Mouse (Mus musculus) midbrain, embryonic 11.5 days (tissue): ENCODE data around the gene Socs2. TPM values are rescaled to one million over a fixed set of nuclear protein-coding genes. Genes with fewer than 3 reads are reported as not detected.
A peak's percentile ranks its signal among the peaks of the same experiment; 100 is the strongest.

Source experiments
- ATAC-seq: fragments of 200-750 bp; cut with Nextera tagmentation; 2 replicates; pipeline ENCODE4 v1.8.0; 2017; ENCODE audit warnings: moderate TSS enrichment, moderate library complexity; ENCODE audit not compliant: low FRiP score
- DNase-seq: peaks from one replicate; pipeline ENCODE4 v3.0.0; 2015; ENCODE audit warnings: low spot score; ENCODE audit errors: missing footprints
- H3K27ac ChIP-seq: fragments of 300-500 bp; sonication (generic); 2 replicates; pipeline ENCODE4 v1.5.1; 2014; ENCODE audit warnings: low read depth, low read length
- H3K27me3 ChIP-seq: fragments of 300-500 bp; sonication (generic); 2 replicates; pipeline ENCODE4 v1.6.1; 2014; ENCODE audit warnings: mild to moderate bottlenecking, low read length, moderate library complexity, mixed read lengths; ENCODE audit not compliant: control insufficient read depth, insufficient read depth
- H3K36me3 ChIP-seq: fragments of 300-500 bp; sonication (generic); 2 replicates; pipeline ENCODE4 v1.6.1; 2014; ENCODE audit warnings: mild to moderate bottlenecking, low read length, moderate library complexity, mixed read lengths; ENCODE audit not compliant: control insufficient read depth, insufficient read depth
- H3K4me1 ChIP-seq: fragments of 300-500 bp; sonication (generic); 2 replicates; pipeline ENCODE4 v1.6.1; 2014; ENCODE audit warnings: low read length; ENCODE audit not compliant: control insufficient read depth, insufficient read depth
- H3K4me2 ChIP-seq: fragments of 300-500 bp; sonication (generic); 2 replicates; pipeline ENCODE4 v1.6.1; 2014; ENCODE audit warnings: mild to moderate bottlenecking, moderate library complexity
- H3K4me3 ChIP-seq: fragments of 300-500 bp; sonication (generic); 2 replicates; pipeline ENCODE4 v1.5.1; 2014; ENCODE audit warnings: low read depth, low read length
- H3K9ac ChIP-seq: fragments of 300-500 bp; sonication (generic); 2 replicates; pipeline ENCODE4 v1.6.1; 2014; ENCODE audit warnings: low read length
- H3K9me3 ChIP-seq: fragments of 300-500 bp; sonication (generic); 2 replicates; pipeline ENCODE4 v1.6.1; 2016; ENCODE audit warnings: low read length; ENCODE audit not compliant: control insufficient read depth
- WGBS: fragments of 180-500 bp; shearing (Covaris S2); extraction: QIAGEN DNeasy Blood & Tissue Kit; methylation state at CpG from one replicate; pipeline ENCODE4 v1.1.7; 2014; 5-methylcytosine and 5-hydroxymethylcytosine counted together
- polyA plus RNA-seq: library from polyadenylated mRNA; unstranded; fragments of >200 nt; fragmentation: Nextera tagmentation; extraction: Ambion mirVana; gene quantifications from 2 replicates; pipeline ENCODE4 v1.2.1, GENCODE M21; 2014

The Socs2 gene
- polyA plus RNA-seq, 1 experiment from 2014 or later, result 28.8 TPM

DNA sequence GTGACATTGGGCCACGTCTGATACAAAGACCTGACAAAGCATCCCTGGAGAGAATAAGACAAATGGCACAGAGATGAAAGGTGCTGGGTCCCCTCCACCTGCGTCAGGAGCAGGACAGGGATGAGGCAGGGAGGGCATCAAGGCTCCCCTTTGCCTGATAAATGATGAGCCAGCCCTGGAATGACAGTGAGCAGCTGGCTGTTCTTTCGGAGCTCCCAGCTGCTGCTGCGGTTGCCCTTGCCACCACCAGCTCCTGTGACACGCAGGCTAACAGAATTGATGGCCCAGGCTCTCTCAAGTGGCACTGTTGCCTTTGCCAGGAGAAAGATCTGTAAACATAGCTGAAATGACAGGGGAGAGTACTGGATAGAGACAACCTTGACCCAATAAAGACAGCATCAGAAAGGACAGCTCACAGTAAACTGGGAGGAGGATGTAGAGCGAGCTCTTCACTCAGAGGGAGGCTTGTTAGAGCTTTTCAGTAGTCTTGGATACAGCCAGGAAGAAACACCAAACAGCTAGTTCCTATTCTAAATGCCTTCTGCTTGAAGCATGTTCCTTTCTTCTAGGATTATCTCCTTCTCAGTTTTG lies 61.2 kb downstream of the Socs2 start:
- ATAC-seq (no peak), DNase-seq (no peak)
- Histone ChIP-seq H3K4me3 (no peak overlapping the region), H3K4me1 (no peaks in the 10 kb centered on the region), H3K9me3 (no peaks in the 10 kb centered on the region), H3K27me3 (no peaks in the 10 kb centered on the region), H3K27ac (no peak overlapping the region), H3K9ac (no peak overlapping the region), H3K4me2 (no peak overlapping the region), H3K36me3 (no peaks in the 10 kb centered on the region)
- WGBS, result 45% methylated on average over 6 of the region's 6 CpGs

DNA sequence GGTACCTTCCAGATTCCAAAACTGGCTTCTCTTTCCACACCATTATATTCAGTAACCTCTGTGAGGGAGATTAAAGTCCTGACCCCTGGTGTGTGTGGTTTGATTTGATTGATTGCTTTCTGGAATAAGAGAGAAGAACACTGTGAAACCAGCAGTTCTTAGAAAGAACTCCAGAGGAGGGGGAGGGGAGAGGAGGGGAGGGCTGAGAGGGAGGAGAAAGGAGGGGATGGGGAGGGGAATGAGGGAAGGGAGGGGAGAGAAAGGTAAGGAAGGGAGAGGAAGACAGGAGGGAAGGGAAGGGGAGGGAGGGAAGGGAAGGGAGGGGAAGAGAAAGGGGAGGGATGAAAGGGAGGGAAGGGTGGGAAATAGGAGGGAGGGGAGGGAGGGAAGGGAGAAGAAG lies 62.3 kb downstream of the Socs2 start:
- no peak for ATAC-seq
- Histone ChIP-seq H3K27ac (no peak overlapping the region), H3K4me3 (no peak overlapping the region), H3K27me3 (no peaks in the 10 kb centered on the region), H3K9me3 (no peaks in the 10 kb centered on the region), H3K36me3 (no peaks in the 10 kb centered on the region), H3K9ac (no peak overlapping the region), H3K4me2 (no peak overlapping the region), H3K4me1 (no peaks in the 10 kb centered on the region)
- no peak for DNase-seq

DNA sequence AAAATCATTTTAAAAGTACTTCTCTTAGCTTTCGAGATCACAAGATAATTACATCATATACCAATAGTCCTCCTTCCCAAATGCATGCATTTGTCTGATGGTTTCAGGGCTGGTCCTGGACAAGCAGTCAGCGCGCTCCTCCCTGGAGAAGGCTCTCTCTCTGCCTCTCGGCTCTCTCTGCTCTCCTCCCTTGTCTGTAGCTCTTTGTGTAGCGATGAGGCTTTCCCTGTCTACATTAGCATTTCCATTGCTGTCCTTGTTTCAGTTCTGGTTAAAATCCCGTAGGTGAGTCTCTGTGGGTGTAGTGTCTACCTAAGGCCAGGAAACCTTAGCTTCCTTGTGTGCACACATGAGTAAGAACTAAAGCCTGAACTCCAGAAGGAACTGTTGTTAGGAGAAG lies 62.9 kb downstream of the Socs2 start:
- H3K9ac ChIP-seq, result no peak overlapping the region
- H3K27ac ChIP-seq, result no peak overlapping the region
- DNase-seq (no peak), ATAC-seq (no peak)
- no peaks in the 10 kb centered on the region for H3K36me3 ChIP-seq
- 69% methylated on average over 6 of the region's 6 CpGs for WGBS
- no peaks in the 10 kb centered on the region for H3K9me3 ChIP-seq
- no peaks in the 10 kb centered on the region for H3K27me3 ChIP-seq
- H3K4me2 ChIP-seq, result no peak overlapping the region
- H3K4me3 ChIP-seq, result no peak overlapping the region
- H3K4me1 ChIP-seq, result no peaks in the 10 kb centered on the region

- Histone ChIP-seq H3K9ac (no peak overlapping the region), H3K27me3 (no peaks in the 10 kb centered on the region), H3K36me3 (no peaks in the 10 kb centered on the region), H3K4me3 (no peak overlapping the region), H3K4me1 (no peaks in the 10 kb centered on the region), H3K4me2 (no peak overlapping the region), H3K9me3 (no peaks in the 10 kb centered on the region), H3K27ac (no peak overlapping the region)
- no peak for DNase-seq
- no peak for ATAC-seq
- 89% methylated on average over 3 of the region's 3 CpGs for WGBS
Observed at GRCm38 (mm10) chr10:95348457-95348856, 68.5 kb downstream of the Socs2 start.

GRCm38 (mm10) chr10:95347776-95348175 lies 69.2 kb downstream of the Socs2 start:
- Histone ChIP-seq H3K4me3 (no peak overlapping the region), H3K27ac (no peak overlapping the region), H3K36me3 (no peaks in the 10 kb centered on the region), H3K27me3 (no peaks in the 10 kb centered on the region), H3K9ac (no peak overlapping the region), H3K4me1 (no peaks in the 10 kb centered on the region), H3K9me3 (no peaks in the 10 kb centered on the region), H3K4me2 (no peak overlapping the region)
- DNase-seq (no peak), ATAC-seq (no peak)
- WGBS, result 95% methylated on average over 3 of the region's 3 CpGs

DNA sequence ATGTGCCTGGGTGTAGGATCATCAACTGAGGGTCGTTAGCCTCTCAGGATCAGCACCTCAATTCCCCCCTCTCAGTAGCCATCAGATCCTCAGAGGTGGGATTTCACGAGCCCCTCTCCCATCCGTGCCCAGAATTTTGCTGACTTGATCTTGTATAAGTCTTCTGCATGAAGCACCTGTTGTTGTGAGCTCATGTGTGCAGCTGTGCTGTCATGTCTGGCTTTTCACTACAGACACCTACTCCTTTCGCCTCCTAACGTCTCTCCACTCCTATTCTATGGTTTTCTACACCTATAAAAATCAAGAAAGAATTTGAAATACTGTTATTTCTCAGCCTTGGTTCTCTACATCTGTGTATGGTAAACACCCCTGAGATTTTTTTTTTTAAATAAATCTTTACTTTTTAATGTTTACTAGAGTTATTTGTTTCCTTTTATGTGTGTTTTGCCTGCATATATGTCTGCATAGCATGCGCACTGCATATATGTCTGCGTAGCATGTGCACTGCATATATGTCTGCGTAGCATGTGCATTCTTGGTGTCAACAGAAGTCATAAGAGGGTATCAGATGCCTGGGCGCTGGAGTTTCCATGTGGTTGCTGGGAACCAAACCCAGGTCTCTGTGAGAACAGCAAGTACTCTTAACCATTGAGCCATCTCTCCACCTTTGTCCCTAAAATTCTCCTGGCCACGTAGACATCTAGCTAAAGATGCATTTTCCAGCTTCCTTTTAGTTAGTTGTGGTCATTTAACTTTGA lies 74.0 kb downstream of the Socs2 start:
- H3K27me3 ChIP-seq, result no peaks in the 10 kb centered on the region
- ATAC-seq, result no peak
- H3K36me3 ChIP-seq, result no peaks in the 10 kb centered on the region
- no peaks in the 10 kb centered on the region for H3K9me3 ChIP-seq
- no peak overlapping the region for H3K4me2 ChIP-seq
- 88% methylated on average over 10 of the region's 10 CpGs for WGBS
- H3K9ac ChIP-seq, result no peak overlapping the region
- peak; percentile 66 for DNase-seq
- no peaks in the 10 kb centered on the region for H3K4me1 ChIP-seq
- no peak overlapping the region for H3K27ac ChIP-seq
- H3K4me3 ChIP-seq, result no peak overlapping the region

DNA sequence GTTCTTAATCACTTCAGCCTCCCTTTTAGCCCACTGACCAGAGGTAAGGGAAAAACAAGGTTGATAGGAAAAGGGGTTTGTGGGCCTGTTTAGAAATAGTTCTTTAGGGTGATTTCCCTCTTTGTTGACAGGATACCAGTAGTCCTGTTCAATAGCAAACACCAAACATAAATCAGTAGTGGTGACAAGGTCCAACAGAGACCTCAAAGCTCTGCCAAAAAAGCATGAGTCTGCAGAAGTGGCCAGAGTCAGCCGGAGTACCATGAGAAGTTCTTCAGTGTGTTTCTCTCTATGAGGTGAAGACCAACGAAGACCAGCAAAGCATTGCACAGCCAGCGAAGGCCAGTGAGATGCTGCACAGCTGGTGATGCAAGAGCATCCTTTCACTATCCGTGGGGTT lies 76.3 kb downstream of the Socs2 start:
- ATAC-seq, result no peak
- H3K4me2 ChIP-seq, result no peak overlapping the region
- H3K27me3 ChIP-seq, result no peaks in the 10 kb centered on the region
- no peak for DNase-seq
- WGBS, result 92% methylated on average over 4 of the region's 4 CpGs
- no peak overlapping the region for H3K9ac ChIP-seq
- H3K36me3 ChIP-seq, result no peaks in the 10 kb centered on the region
- H3K4me3 ChIP-seq, result no peak overlapping the region
- H3K4me1 ChIP-seq, result peaks cover 3% of the 10 kb centered on the region; the same call in 1 of the 2 replicates
- H3K9me3 ChIP-seq, result no peaks in the 10 kb centered on the region
- H3K27ac ChIP-seq, result no peak overlapping the region

DNA sequence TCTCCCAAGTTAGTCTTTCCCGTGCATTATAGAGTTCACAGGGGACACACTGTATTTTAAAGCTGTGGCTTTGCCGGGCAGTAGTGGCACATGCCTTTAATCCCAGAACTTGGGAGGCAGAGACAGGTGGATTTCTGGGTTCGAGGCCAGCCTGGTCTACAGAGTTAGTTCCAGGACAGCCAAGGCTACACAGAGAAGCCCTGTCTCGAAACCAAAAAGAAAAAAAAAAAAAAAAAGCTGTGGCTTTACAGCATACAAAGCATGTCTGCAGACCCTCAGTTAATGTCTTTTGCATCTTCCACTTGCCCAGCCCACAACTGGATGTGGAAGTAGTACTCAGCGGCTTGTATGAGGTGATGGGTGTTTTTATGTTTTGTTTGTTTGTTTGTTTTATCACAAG lies 79.4 kb downstream of the Socs2 start:
- Histone ChIP-seq H3K27ac (no peak overlapping the region), H3K9me3 (no peaks in the 10 kb centered on the region), H3K27me3 (no peaks in the 10 kb centered on the region), H3K4me3 (no peak overlapping the region), H3K4me1 (peaks cover 3% of the 10 kb centered on the region; the same call in 1 of the 2 replicates), H3K9ac (no peak overlapping the region), H3K36me3 (no peaks in the 10 kb centered on the region), H3K4me2 (no peak overlapping the region)
- 79% methylated on average over 5 of the region's 5 CpGs for WGBS
- ATAC-seq (no peak), DNase-seq (no peak)

GRCm38 (mm10) chr10:95336781-95337544 lies 80.0 kb downstream of the Socs2 start:
- H3K27ac ChIP-seq, result no peak overlapping the region
- H3K4me2 ChIP-seq, result no peak overlapping the region
- no peaks in the 10 kb centered on the region for H3K36me3 ChIP-seq
- H3K4me3 ChIP-seq, result no peak overlapping the region
- WGBS, result 38% methylated on average over 4 of the region's 4 CpGs
- no peaks in the 10 kb centered on the region for H3K27me3 ChIP-seq
- H3K4me1 ChIP-seq, result peaks cover 3% of the 10 kb centered on the region; the same call in 1 of the 2 replicates
- no peak for DNase-seq
- 0 out of 2 replicates have a peak, but pooled peaks have one; percentile 11 for ATAC-seq
- no peak overlapping the region for H3K9ac ChIP-seq
- H3K9me3 ChIP-seq, result no peaks in the 10 kb centered on the region
